Mouse (Mus musculus): ENCODE measurements around the gene Nr1h2. TPM values are rescaled to one million over a fixed set of nuclear protein-coding genes. Genes with fewer than 3 reads are reported as not detected.

Nr1h2 gene
- polyA plus RNA-seq, 1 experiment from 2014 or later, result 80.6 TPM

- DNase-seq (ENCODE audit: low spot score) (no peak), ATAC-seq (replicated peaks; ENCODE audit: low FRiP score, low read depth) (no peak)
- no peaks in the 10 kb centered on the region for H3K27me3 ChIP-seq (ENCODE audit: insufficient read depth, low read length)
- H3K36me3 ChIP-seq (ENCODE audit: insufficient read depth, low read length), result no peaks in the 10 kb centered on the region
- no peak overlapping the region for H3K9ac ChIP-seq (ENCODE audit: low read depth, low read length)
- H3K27ac ChIP-seq, result no peak overlapping the region
- no peak overlapping the region for H3K4me3 ChIP-seq (replicated peaks; ENCODE audit: low read depth, low read length)
- 48% methylated on average over 20 of the region's 20 CpGs for WGBS
- no peaks in the 10 kb centered on the region for H3K9me3 ChIP-seq (replicated peaks; ENCODE audit: low read length)
- no peak overlapping the region for H3K4me2 ChIP-seq (ENCODE audit: low read length)
- no peak for TF ChIP-seq CTCF (IDR thresholded peaks at IDR 0.05; ENCODE audit: low read depth)
- H3K4me1 ChIP-seq (replicated peaks; ENCODE audit: insufficient read depth, low read length), result peaks cover 8% of the 10 kb centered on the region; the same call in 1 of the 2 replicates
Observed at GRCm38 (mm10) chr7:44500046-44500445, 53.7 kb downstream of the Nr1h2 start.

Small RNA genes within 50 kb of the gene (microRNA-seq; reads per million reads assigned to microRNA genes)
- gene Mir7053, result not detected

Other genes starting within 250 kb of the Nr1h2 start
- 5.1 and 6.0 TPM in 2 replicates for gene Clec11a, start 247.0 kb downstream of the Nr1h2 start, polyA plus RNA-seq (2015; fragmentation: Nextera tagmentation; extraction: Ambion mirVana)
- 0.68 and 1.1 TPM in 2 replicates for gene Shank1, start 243.7 kb downstream of the Nr1h2 start, polyA plus RNA-seq (2015; fragmentation: Nextera tagmentation; extraction: Ambion mirVana)
- gene Syt3, start 169.8 kb downstream of the Nr1h2 start, polyA plus RNA-seq (2015; fragmentation: Nextera tagmentation; extraction: Ambion mirVana), result 3.3 and 3.5 TPM in 2 replicates
- gene 1700008O03Rik, start 168.1 kb downstream of the Nr1h2 start, polyA plus RNA-seq (2015; fragmentation: Nextera tagmentation; extraction: Ambion mirVana), result 1.3 and 1.4 TPM in 2 replicates
- 0.26 and 0.42 TPM in 2 replicates for gene Lrrc4b, start 124.9 kb downstream of the Nr1h2 start, polyA plus RNA-seq (2015; fragmentation: Nextera tagmentation; extraction: Ambion mirVana)
- 5.4 and 5.8 TPM in 2 replicates for gene Aspdh, start 88.6 kb downstream of the Nr1h2 start, polyA plus RNA-seq (2015; fragmentation: Nextera tagmentation; extraction: Ambion mirVana)
- gene Josd2, start 86.0 kb downstream of the Nr1h2 start, polyA plus RNA-seq (2015; fragmentation: Nextera tagmentation; extraction: Ambion mirVana), result 51.1 and 52.4 TPM in 2 replicates
- gene Emc10, start 57.4 kb downstream of the Nr1h2 start, polyA plus RNA-seq (2015; fragmentation: Nextera tagmentation; extraction: Ambion mirVana), result 113 and 136 TPM in 2 replicates
- gene Fam71e1, start 57.4 kb downstream of the Nr1h2 start, polyA plus RNA-seq (2015; fragmentation: Nextera tagmentation; extraction: Ambion mirVana), result 17.1 and 19.2 TPM in 2 replicates
- 0.08 and 0.11 TPM in 2 replicates for gene Mybpc2, start 29.3 kb downstream of the Nr1h2 start, polyA plus RNA-seq (2015; fragmentation: Nextera tagmentation; extraction: Ambion mirVana)
- 0.04 and 0.14 TPM in 2 replicates for gene Spib, start 21.9 kb downstream of the Nr1h2 start, polyA plus RNA-seq (2015; fragmentation: Nextera tagmentation; extraction: Ambion mirVana)
- gene Pold1, start 5.1 kb downstream of the Nr1h2 start, polyA plus RNA-seq (2015; fragmentation: Nextera tagmentation; extraction: Ambion mirVana), result 38.0 and 45.9 TPM in 2 replicates
- gene Napsa, start 18.4 kb upstream of the Nr1h2 start, polyA plus RNA-seq (2015; fragmentation: Nextera tagmentation; extraction: Ambion mirVana), result 376 and 408 TPM in 2 replicates
- 0.26 and 0.30 TPM in 2 replicates for gene Kcnc3, start 36.7 kb upstream of the Nr1h2 start, polyA plus RNA-seq (2015; fragmentation: Nextera tagmentation; extraction: Ambion mirVana)
- gene Myh14, start 116.9 kb upstream of the Nr1h2 start, polyA plus RNA-seq (2015; fragmentation: Nextera tagmentation; extraction: Ambion mirVana), result 2.5 and 3.6 TPM in 2 replicates
- gene Izumo2, start 154.8 kb upstream of the Nr1h2 start, polyA plus RNA-seq (2015; fragmentation: Nextera tagmentation; extraction: Ambion mirVana), result not detected in 2 replicates
- 45.3 and 49.3 TPM in 2 replicates for gene Vrk3, start 194.5 kb upstream of the Nr1h2 start, polyA plus RNA-seq (2015; fragmentation: Nextera tagmentation; extraction: Ambion mirVana)
- gene Zfp473, start 197.1 kb upstream of the Nr1h2 start, polyA plus RNA-seq (2015; fragmentation: Nextera tagmentation; extraction: Ambion mirVana), result 0.87 and 0.89 TPM in 2 replicates